Mouse (Mus musculus) heart, embryonic 14.5 days (tissue): ENCODE measurements around the gene Bfsp1. TPM values are rescaled to one million over a fixed set of nuclear protein-coding genes. Genes with fewer than 3 reads are reported as not detected.
A peak's percentile ranks its signal among the peaks of the same experiment; 100 is the strongest.

ENCODE experiments used
- ATAC-seq: fragments of 200-750 bp; cut with Nextera tagmentation; 2 replicates; pipeline ENCODE4 v1.8.0; 2017; ENCODE audit warnings: low read depth, moderate TSS enrichment; ENCODE audit not compliant: insufficient number of reproducible peaks, insufficient read depth, low FRiP score
- H3K27ac ChIP-seq, 2 experiments: fragments of 200-500 bp in 1 of 2; fragments of 300-500 bp in 1 of 2; sonication (generic) in 1 of 2; replicated peaks in 1 of 2; 2 replicates each; pipeline ENCODE4 v1.5.1; 2012 to 2014; ENCODE audit warnings: low read depth in 2 of 2, low read length in 2 of 2, control low read depth in 1 of 2, mild to moderate bottlenecking in 1 of 2, mixed read lengths in 1 of 2; ENCODE audit not compliant: control insufficient read depth in 1 of 2, insufficient read depth in 1 of 2
- H3K27me3 ChIP-seq: fragments of 300-500 bp; sonication (generic); 2 replicates; pipeline ENCODE4 v1.6.1; 2014; ENCODE audit warnings: mild to moderate bottlenecking, low read length, control low read depth; ENCODE audit not compliant: control insufficient read depth, insufficient read depth
- H3K36me3 ChIP-seq: fragments of 300-500 bp; sonication (generic); 2 replicates; pipeline ENCODE4 v1.6.1; 2014; ENCODE audit warnings: mild to moderate bottlenecking, control low read depth, low read length, mixed read lengths; ENCODE audit not compliant: control insufficient read depth, insufficient read depth
- H3K4me1 ChIP-seq, 2 experiments: fragments of 200-500 bp in 1 of 2; fragments of 300-500 bp in 1 of 2; sonication (generic) in 1 of 2; 2 replicates each; pipeline ENCODE4 v1.6.1; 2012 to 2014; ENCODE audit warnings: low read length in 2 of 2, control low read depth in 1 of 2, mixed read lengths in 1 of 2; ENCODE audit not compliant: control insufficient read depth in 2 of 2, insufficient read depth in 2 of 2
- H3K4me2 ChIP-seq: fragments of 300-500 bp; sonication (generic); 2 replicates; pipeline ENCODE4 v1.6.1; 2014; ENCODE audit warnings: mild to moderate bottlenecking, low read length
- H3K4me3 ChIP-seq, 2 experiments: fragments of 200-500 bp in 1 of 2; fragments of 300-500 bp in 1 of 2; sonication (generic) in 1 of 2; 2 replicates each; pipeline ENCODE4 v1.5.1; 2012 to 2014; ENCODE audit warnings: low read length in 2 of 2, mild to moderate bottlenecking in 2 of 2, control low read depth in 1 of 2, low read depth in 1 of 2, moderate library complexity in 1 of 2; ENCODE audit not compliant: control insufficient read depth in 1 of 2, insufficient read depth in 1 of 2
- H3K9ac ChIP-seq: fragments of 300-500 bp; sonication (generic); 2 replicates; pipeline ENCODE4 v1.6.1; 2014; ENCODE audit warnings: mild to moderate bottlenecking, low read length
- H3K9me3 ChIP-seq: fragments of 300-500 bp; sonication (generic); 2 replicates; pipeline ENCODE4 v1.6.1; 2016; ENCODE audit warnings: low read length, control low read depth; ENCODE audit not compliant: control insufficient read depth
- WGBS: fragments of 180-500 bp; shearing (Covaris S2); extraction: QIAGEN DNeasy Blood & Tissue Kit; methylation state at CpG from one replicate; pipeline ENCODE4 v1.1.7; 2014; 5-methylcytosine and 5-hydroxymethylcytosine counted together
- polyA plus RNA-seq: library from polyadenylated mRNA; unstranded; fragments of >200 nt; fragmentation: Nextera tagmentation; extraction: Ambion mirVana; gene quantifications from 2 replicates; pipeline ENCODE4 v1.2.1, GENCODE M21; 2014

Gene Bfsp1
- polyA plus RNA-seq, 1 experiment from 2014 or later: 2.2 TPM

DNA sequence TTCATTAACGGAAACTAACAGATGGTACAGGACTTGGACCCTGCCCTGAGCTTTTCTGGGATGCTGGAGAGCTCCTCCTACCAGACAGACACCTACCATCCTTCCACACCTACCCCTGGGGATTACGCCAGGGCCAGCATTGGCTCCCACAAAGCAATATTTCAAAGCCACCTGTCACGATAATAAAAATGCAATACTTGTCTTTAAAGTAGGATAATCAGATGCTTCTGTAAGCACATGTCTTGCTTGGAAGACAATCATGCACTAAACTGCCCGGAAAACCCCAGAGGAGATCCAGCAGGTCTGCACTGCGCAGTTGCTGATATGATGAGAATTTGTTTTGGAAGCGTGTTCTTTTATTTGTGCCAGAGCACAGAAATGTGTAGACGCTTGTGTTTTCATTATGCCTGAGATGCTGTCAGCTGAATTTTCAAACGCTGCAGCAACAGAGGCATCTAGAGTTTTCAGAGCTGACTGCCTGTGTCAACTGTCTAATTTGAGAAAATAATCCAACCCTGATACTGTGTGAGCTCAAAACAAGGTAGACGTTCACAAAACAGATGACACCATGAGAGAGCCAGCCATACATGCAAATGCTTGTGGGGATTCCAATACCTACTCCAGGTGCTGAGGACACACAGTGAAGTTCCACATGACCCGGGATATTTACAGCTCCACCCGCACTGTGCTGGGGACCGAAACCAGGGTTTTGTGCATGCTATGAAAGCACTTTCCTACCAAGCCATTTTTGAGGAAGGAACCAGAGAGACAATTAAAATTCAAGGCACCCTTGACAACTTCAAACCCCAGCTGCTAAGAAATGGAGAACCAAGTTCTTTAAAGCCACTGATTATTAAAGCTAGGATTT, 11.4 kb downstream of the Bfsp1 start:
- no peak for ATAC-seq
- H3K27me3 ChIP-seq: no peaks in the 10 kb centered on the region
- H3K4me1 ChIP-seq: peaks cover 3 to 6% of the 10 kb centered on the region in 2 experiments; a peak in 2 of 4 replicates
- H3K4me2 ChIP-seq: no peak overlapping the region
- no peak overlapping the region for H3K4me3 ChIP-seq
- H3K27ac ChIP-seq: no peak overlapping the region
- H3K36me3 ChIP-seq: no peaks in the 10 kb centered on the region
- H3K9ac ChIP-seq: no peak overlapping the region
- H3K9me3 ChIP-seq: no peaks in the 10 kb centered on the region
- WGBS: 70% methylated on average over 12 of the region's 12 CpGs

DNA sequence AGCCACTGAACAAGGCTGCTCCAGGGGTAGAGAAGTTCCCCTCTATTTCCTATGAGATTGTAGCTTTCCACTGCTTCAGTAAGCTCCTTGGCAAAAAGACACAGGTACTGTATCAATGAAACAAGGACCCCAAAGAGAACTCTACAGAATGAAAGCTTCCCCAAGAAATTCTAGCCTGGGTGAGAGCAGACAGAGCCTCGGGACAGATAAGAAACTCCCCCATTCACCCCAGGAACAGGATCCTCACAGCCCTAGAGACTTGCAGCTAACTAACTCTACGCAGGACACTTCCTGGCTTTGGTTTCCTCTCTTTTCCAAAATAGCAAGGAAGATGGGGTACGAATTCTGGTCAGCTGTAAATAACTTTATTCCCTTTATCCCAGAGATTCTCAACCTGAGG, 15.7 kb downstream of the Bfsp1 start:
- Histone ChIP-seq H3K4me3 (no peak overlapping the region), H3K27me3 (no peaks in the 10 kb centered on the region), H3K4me1 (peaks cover 0 to 2% of the 10 kb centered on the region in 2 experiments; a peak in 2 of 4 replicates), H3K4me2 (no peak overlapping the region), H3K36me3 (no peaks in the 10 kb centered on the region), H3K9me3 (no peaks in the 10 kb centered on the region), H3K27ac (peak overlapping the region in 1 of 2 experiments; percentile 47; a peak in 2 of 4 replicates), H3K9ac (no peak overlapping the region)
- ATAC-seq: no peak
- 46% methylated on average over 3 of the region's 3 CpGs for WGBS

DNA sequence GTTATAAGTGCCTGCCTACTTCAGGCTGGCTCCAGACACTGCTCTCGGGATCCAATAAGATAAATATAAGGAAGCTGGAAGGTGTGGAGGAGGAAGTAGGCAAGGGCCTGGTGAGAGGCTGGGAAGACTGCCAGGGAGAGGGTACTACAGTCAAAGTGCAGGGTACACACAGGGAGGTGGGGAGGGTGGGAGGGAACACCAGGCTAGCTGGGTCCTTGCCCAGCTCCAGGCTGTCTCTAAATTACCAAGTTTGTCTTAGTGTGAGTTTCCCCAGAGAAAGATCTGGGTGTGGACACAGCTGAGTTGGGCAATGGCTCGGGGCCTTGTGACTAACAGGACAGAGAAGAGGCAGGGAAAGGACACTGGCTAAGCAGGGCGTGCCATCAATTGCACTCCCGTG, 16.2 kb downstream of the Bfsp1 start:
- Histone ChIP-seq H3K27me3 (no peaks in the 10 kb centered on the region), H3K4me2 (no peak overlapping the region), H3K9me3 (no peaks in the 10 kb centered on the region), H3K27ac (peak overlapping the region in 1 of 2 experiments; percentile 47; a peak in 2 of 4 replicates), H3K4me3 (no peak overlapping the region), H3K4me1 (peaks cover 0 to 2% of the 10 kb centered on the region in 2 experiments; a peak in 2 of 4 replicates), H3K36me3 (no peaks in the 10 kb centered on the region), H3K9ac (no peak overlapping the region)
- WGBS: 43% methylated on average over 4 of the region's 4 CpGs
- peak; percentile 38; the same call in 1 of the 2 replicates for ATAC-seq

- no peak overlapping the region for H3K4me3 ChIP-seq
- H3K9ac ChIP-seq: no peak overlapping the region
- H3K4me2 ChIP-seq: no peak overlapping the region
- no peaks in the 10 kb centered on the region for H3K27me3 ChIP-seq
- H3K27ac ChIP-seq: no peak overlapping the region
- no peaks in the 10 kb centered on the region for H3K9me3 ChIP-seq
- ATAC-seq: no peak
- no peaks in the 10 kb centered on the region for H3K36me3 ChIP-seq
- H3K4me1 ChIP-seq: peaks cover 0 to 2% of the 10 kb centered on the region in 2 experiments; a peak in 2 of 4 replicates
- 82% methylated on average over 5 of the region's 5 CpGs for WGBS
Measured at GRCm38 (mm10) chr2:143844779-143845178, 18.2 kb downstream of the Bfsp1 start.

DNA sequence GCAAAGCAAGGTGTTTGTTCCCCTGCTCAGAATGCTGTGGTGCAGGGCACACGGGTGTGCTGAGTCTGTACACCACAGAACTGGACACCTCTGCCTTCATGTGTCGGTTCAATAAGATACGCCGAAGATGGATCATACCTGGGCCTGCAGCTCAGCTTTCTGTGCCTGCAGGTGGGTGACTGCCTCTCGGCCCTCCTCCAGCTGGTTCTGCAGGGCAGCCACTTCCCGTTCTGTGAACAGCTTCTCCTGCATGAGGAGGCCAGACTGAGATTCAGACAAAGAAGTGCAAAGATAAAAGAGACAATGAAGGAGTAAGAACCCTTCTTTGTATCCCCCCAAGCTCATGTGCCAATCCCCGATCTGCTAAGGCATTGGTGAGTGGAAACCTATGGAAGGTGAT, 21.4 kb downstream of the Bfsp1 start:
- H3K9me3 ChIP-seq: no peaks in the 10 kb centered on the region
- no peaks in the 10 kb centered on the region for H3K27me3 ChIP-seq
- no peak overlapping the region for H3K27ac ChIP-seq
- no peaks in the 10 kb centered on the region for H3K36me3 ChIP-seq
- H3K4me3 ChIP-seq: no peak overlapping the region
- 82% methylated on average over 7 of the region's 7 CpGs for WGBS
- H3K9ac ChIP-seq: no peak overlapping the region
- no peak overlapping the region for H3K4me2 ChIP-seq
- ATAC-seq: no peak
- H3K4me1 ChIP-seq: 0 out of 4 replicates have a peak, but pooled peaks cover 2 to 3% of the 10 kb centered on the region in 2 experiments

DNA sequence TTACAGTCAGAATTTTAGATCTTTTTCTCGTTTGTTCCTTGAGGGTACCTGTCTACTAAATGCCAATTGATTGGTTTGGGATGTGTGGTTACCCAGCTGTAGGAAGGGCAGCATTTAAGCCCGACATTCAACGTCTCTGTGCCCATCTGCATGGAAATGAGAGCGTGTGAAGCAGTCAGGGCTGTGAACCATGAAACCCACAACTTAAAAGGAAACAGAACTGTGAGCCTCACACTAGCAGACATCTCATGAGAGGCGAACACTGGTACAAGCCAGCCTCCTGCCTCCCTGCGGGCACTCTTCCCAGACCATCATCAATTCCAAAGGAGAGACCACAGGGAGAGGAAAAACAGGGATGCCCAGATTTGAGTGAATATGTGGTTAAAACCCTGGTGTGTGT, 22.1 kb downstream of the Bfsp1 start:
- Histone ChIP-seq H3K4me1 (0 out of 4 replicates have a peak, but pooled peaks cover 2 to 3% of the 10 kb centered on the region in 2 experiments), H3K27me3 (no peaks in the 10 kb centered on the region), H3K9me3 (no peaks in the 10 kb centered on the region), H3K4me2 (no peak overlapping the region), H3K9ac (no peak overlapping the region), H3K4me3 (no peak overlapping the region), H3K36me3 (no peaks in the 10 kb centered on the region), H3K27ac (no peak overlapping the region)
- ATAC-seq: no peak
- 79% methylated on average over 6 of the region's 6 CpGs for WGBS

DNA sequence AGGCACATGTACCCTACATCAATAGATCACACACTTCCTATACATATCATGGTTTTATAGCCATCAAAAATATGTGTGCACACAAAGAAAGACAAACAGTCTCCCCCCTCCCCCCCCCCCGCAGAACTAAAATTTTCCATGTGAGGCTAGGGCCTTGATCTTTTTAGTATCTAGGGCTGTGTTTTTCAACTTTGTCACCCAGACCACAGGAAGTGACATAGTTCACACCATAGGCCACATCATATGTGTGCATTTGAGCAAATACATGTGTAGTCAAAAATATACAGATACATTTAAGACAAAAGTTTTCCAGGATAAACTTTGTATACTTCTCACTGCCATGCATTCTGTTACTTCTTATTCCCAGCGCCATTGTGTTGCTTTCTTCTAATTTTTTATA, 23.5 kb downstream of the Bfsp1 start:
- H3K9ac ChIP-seq: no peak overlapping the region
- H3K27ac ChIP-seq: no peak overlapping the region
- ATAC-seq: no peak
- H3K4me2 ChIP-seq: no peak overlapping the region
- 0 out of 4 replicates have a peak, but pooled peaks cover 2 to 3% of the 10 kb centered on the region in 2 experiments for H3K4me1 ChIP-seq
- no peak overlapping the region for H3K4me3 ChIP-seq
- no peaks in the 10 kb centered on the region for H3K9me3 ChIP-seq
- H3K27me3 ChIP-seq: no peaks in the 10 kb centered on the region
- WGBS: 85% methylated on average over 2 of the region's 2 CpGs
- no peaks in the 10 kb centered on the region for H3K36me3 ChIP-seq
